Mouse (Mus musculus) adrenal gland, adult 2 months (tissue): ENCODE results near the gene Chd9. TPM values are rescaled to one million over a fixed set of nuclear protein-coding genes. Genes with fewer than 3 reads are reported as not detected.
"Not testable (repeated sequence)": the region's sequence is repeated elsewhere in the genome, so short reads cannot be mapped to it uniquely, and the experiment has no call there.

Experiments used
- DNase-seq: peaks from one replicate; pipeline ENCODE4 v3.0.0; 2021
- polyA plus RNA-seq: library from polyadenylated mRNA; depleted of rRNA; stranded (reverse); fragments of >200 nt; gene quantifications from 2 replicates; pipeline ENCODE4 v1.2.3, GENCODE M21; 2012
- total RNA-seq, 2 experiments: library from RNA; stranded (reverse); gene quantifications; 2 replicates each; pipeline ENCODE4 v1.2.3; 2021

Gene Chd9
- total and polyA plus RNA-seq, 3 experiments, result 76.4 to 102 (median 95.5) TPM

- peak; percentile 42 for DNase-seq
Observed at GRCm38 (mm10) chr8:90869920-90870777, 42.0 kb downstream of the Chd9 start.

GRCm38 (mm10) chr8:90871375-90872080 lies 43.4 kb downstream of the Chd9 start:
- DNase-seq, result peak; percentile 75

- DNase-seq, result peak; percentile 42
Observed at GRCm38 (mm10) chr8:90873051-90873450, 44.9 kb downstream of the Chd9 start.

GRCm38 (mm10) chr8:90876213-90876721 lies 48.1 kb downstream of the Chd9 start:
- peak; percentile 90 for DNase-seq

- DNase-seq, result peak; percentile 95
Observed at GRCm38 (mm10) chr8:90876722-90877429, 48.7 kb downstream of the Chd9 start.

- no peak for DNase-seq
Observed at GRCm38 (mm10) chr8:90877430-90877975, 49.4 kb downstream of the Chd9 start.

GRCm38 (mm10) chr8:90878551-90878950 lies 50.4 kb downstream of the Chd9 start:
- DNase-seq, result no peak

GRCm38 (mm10) chr8:90880041-90880440 lies 51.9 kb downstream of the Chd9 start:
- no peak for DNase-seq

- no peak for DNase-seq
Observed at GRCm38 (mm10) chr8:90881181-90881580, 53.0 kb downstream of the Chd9 start.

- DNase-seq, result no peak
Observed at GRCm38 (mm10) chr8:90882088-90882691, 54.0 kb downstream of the Chd9 start.

GRCm38 (mm10) chr8:90885671-90886368 lies 57.7 kb downstream of the Chd9 start:
- DNase-seq, result no peak

GRCm38 (mm10) chr8:90886369-90886712 lies 58.2 kb downstream of the Chd9 start:
- DNase-seq, result not testable (repeated sequence)

GRCm38 (mm10) chr8:90887328-90887727 lies 59.2 kb downstream of the Chd9 start:
- not testable (repeated sequence) for DNase-seq

GRCm38 (mm10) chr8:90891872-90892578 lies 63.9 kb downstream of the Chd9 start:
- no peak for DNase-seq

- no peak for DNase-seq
Observed at GRCm38 (mm10) chr8:90892579-90892919, 64.4 kb downstream of the Chd9 start.

GRCm38 (mm10) chr8:90894231-90894914 lies 66.2 kb downstream of the Chd9 start:
- no peak for DNase-seq

GRCm38 (mm10) chr8:90897343-90897742 lies 69.2 kb downstream of the Chd9 start:
- DNase-seq, result no peak

- peak; percentile 20 for DNase-seq
Observed at GRCm38 (mm10) chr8:90898578-90898977, 70.4 kb downstream of the Chd9 start.

GRCm38 (mm10) chr8:90902002-90902401 lies 73.8 kb downstream of the Chd9 start:
- no peak for DNase-seq

- DNase-seq, result no peak
Observed at GRCm38 (mm10) chr8:90904171-90904706, 76.1 kb downstream of the Chd9 start.
